Mouse (Mus musculus): ENCODE results near the gene Shisa8.
"Not testable (repeated sequence)": the region's sequence is repeated elsewhere in the genome, so short reads cannot be mapped to it uniquely, and the experiment has no call there.

The Shisa8 gene

GRCm38 (mm10) chr15:82212752-82213063 lies at the start of gene Shisa8:
TSS of gene Shisa8 (minus strand) at chr15:82212815.
- no peak for DNase-seq (ENCODE audit: low spot score in 2 of 2)

GRCm38 (mm10) chr15:82259510-82259909 lies 46.9 kb upstream of the Shisa8 start:
- peak in 1 of 2 experiments; percentile 63 for DNase-seq (ENCODE audit: low spot score in 2 of 2)

- peak; percentile 77 to 86 for DNase-seq (ENCODE audit: low spot score in 2 of 2)
Observed at GRCm38 (mm10) chr15:82255944-82256383, 43.3 kb upstream of the Shisa8 start.

GRCm38 (mm10) chr15:82255248-82255647 lies 42.6 kb upstream of the Shisa8 start:
- no peak for DNase-seq (ENCODE audit: low spot score in 2 of 2)

- DNase-seq (ENCODE audit: low spot score in 2 of 2): no peak
Observed at GRCm38 (mm10) chr15:82252097-82252496, 39.5 kb upstream of the Shisa8 start, which contains the start of gene 1500009C09Rik. TSS of gene 1500009C09Rik (plus strand) at chr15:82252397.

GRCm38 (mm10) chr15:82251579-82251978 lies 39.0 kb upstream of the Shisa8 start:
- DNase-seq (ENCODE audit: low spot score in 2 of 2): no peak

GRCm38 (mm10) chr15:82247131-82247776 lies 34.6 kb upstream of the Shisa8 start:
- no peak for DNase-seq (ENCODE audit: low spot score in 2 of 2)

GRCm38 (mm10) chr15:82244805-82245161 lies 32.2 kb upstream of the Shisa8 start:
- not testable (repeated sequence) for DNase-seq (ENCODE audit: low spot score in 2 of 2)

- DNase-seq (ENCODE audit: low spot score in 2 of 2): peak; percentile 83 to 93
Observed at GRCm38 (mm10) chr15:82244115-82244804, 31.6 kb upstream of the Shisa8 start, which contains the start of gene Cenpm. TSS of gene Cenpm (minus strand) at chr15:82244748.

- no peak for DNase-seq (ENCODE audit: low spot score in 2 of 2)
Observed at GRCm38 (mm10) chr15:82243742-82244114, 31.1 kb upstream of the Shisa8 start.

- no peak for DNase-seq (ENCODE audit: low spot score in 2 of 2)
Observed at GRCm38 (mm10) chr15:82243311-82243710, 30.7 kb upstream of the Shisa8 start.

- DNase-seq (ENCODE audit: low spot score in 2 of 2): peak; percentile 75 to 83
Observed at GRCm38 (mm10) chr15:82236565-82236964, 23.9 kb upstream of the Shisa8 start.

GRCm38 (mm10) chr15:82235661-82236060 lies 23.0 kb upstream of the Shisa8 start:
- no peak for DNase-seq (ENCODE audit: low spot score in 2 of 2)

GRCm38 (mm10) chr15:82232651-82233050 lies 20.0 kb upstream of the Shisa8 start:
- no peak for DNase-seq (ENCODE audit: low spot score in 2 of 2)

- no peak for DNase-seq (ENCODE audit: low spot score in 2 of 2)
Observed at GRCm38 (mm10) chr15:82231591-82232378, 19.2 kb upstream of the Shisa8 start.

GRCm38 (mm10) chr15:82231100-82231499 lies 18.5 kb upstream of the Shisa8 start:
- DNase-seq (ENCODE audit: low spot score in 2 of 2): no peak

GRCm38 (mm10) chr15:82230098-82230611 lies 17.5 kb upstream of the Shisa8 start:
- DNase-seq (ENCODE audit: low spot score in 2 of 2): no peak

- no peak for DNase-seq (ENCODE audit: low spot score in 2 of 2)
Observed at GRCm38 (mm10) chr15:82229542-82230045, 17.0 kb upstream of the Shisa8 start.

- no peak for DNase-seq (ENCODE audit: low spot score in 2 of 2)
Observed at GRCm38 (mm10) chr15:82225769-82226168, 13.2 kb upstream of the Shisa8 start.

GRCm38 (mm10) chr15:82224602-82225215 lies 12.1 kb upstream of the Shisa8 start:
- DNase-seq (ENCODE audit: low spot score in 2 of 2): no peak
